Mouse (Mus musculus): ENCODE data around the gene Eif4a3.
"Not testable (repeated sequence)": the region's sequence is repeated elsewhere in the genome, so short reads cannot be mapped to it uniquely, and the experiment has no call there.

Eif4a3 gene

DNA sequence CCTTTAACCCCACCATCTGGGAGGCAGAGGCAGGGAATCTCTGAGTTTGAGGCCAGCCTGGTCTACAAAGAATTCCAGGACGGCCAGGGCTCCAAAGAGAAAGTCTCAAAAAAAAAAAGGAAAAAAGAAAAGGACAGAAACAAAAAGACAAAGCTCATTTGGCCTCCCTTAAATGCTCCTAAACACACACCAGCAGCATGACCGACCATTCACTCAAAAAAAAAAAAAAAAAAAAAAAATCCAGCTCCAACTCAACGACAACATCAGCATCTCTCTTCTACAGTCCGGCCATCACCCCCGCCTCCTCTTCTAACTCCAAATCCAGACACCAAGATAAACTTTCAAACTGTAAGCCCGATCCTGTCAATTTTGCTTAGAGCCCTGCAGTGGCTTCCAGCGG, 972 bp downstream of the Eif4a3 start:
- DNase-seq (ENCODE audit: low spot score in 2 of 2) = no peak

DNA sequence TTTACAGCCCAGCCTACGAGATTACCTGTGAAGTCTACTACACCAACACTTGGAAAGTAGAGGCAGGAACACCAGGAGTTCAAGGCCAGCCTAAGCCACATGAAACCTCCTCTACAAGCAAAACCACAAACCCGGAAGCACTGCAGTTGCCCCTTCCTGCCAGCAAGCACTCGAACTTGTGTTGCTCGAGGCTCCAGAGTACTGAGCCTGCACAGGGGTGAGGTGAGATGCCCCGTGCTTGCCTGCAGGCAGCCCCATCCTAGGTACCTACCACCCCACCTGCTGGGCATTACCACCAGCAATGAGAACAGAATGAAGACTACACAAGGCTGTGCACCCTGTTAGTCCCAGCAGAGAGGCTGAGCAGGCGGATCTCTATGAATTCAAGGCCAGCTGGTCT, 1.9 kb downstream of the Eif4a3 start:
- DNase-seq (ENCODE audit: low spot score in 2 of 2) = no peak

GRCm38 (mm10) chr11:119292861-119293260, 7.0 kb downstream of the Eif4a3 start:
- DNase-seq (ENCODE audit: low spot score in 2 of 2) = not testable (repeated sequence)

DNA sequence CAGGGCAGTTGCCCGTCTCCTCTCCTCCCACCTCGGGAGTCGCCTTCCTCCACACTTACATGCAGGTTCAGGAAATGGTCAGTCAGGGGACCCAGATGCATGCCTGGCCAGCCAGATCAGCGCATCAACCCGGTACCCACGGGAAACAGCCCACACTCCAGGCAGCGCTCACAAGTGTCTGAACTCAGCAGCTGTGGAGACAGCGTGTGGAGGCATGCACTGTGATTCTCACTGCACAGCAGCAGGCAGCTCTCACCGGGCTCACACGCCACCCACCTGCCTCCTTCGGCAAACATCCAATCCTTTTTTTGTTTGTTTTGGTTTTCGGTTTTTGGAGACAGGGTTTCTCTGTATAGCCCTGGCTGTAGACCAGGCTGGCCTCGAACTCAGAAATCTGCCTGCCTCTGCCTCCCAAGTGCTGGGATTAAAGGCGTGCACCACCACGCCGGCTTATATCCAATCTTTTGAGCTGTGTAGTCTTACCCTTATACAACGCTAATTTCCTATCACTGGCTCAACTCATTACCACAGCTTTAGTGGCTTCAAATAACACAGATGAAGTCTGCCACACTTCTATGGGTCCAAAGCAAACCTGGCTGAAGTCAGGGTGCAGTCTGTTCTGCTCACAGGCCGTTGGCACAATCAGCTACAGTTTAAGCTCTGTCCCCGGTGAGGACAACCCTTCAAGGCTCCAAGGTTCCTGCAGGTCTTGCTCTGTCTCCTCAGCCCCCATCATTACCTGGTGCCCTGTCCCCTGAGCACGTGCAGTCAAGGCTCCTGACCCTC, 12.5 kb downstream of the Eif4a3 start:
- peak in 1 of 2 experiments; percentile 31 for DNase-seq (ENCODE audit: low spot score in 2 of 2)

- no peak for DNase-seq (ENCODE audit: low spot score in 2 of 2)
Measured at GRCm38 (mm10) chr11:119285791-119286527, 13.9 kb downstream of the Eif4a3 start.

- no peak for DNase-seq (ENCODE audit: low spot score in 2 of 2)
Measured at GRCm38 (mm10) chr11:119281030-119281429, 18.9 kb downstream of the Eif4a3 start.

GRCm38 (mm10) chr11:119273186-119273930, 26.5 kb downstream of the Eif4a3 start:
- DNase-seq (ENCODE audit: low spot score in 2 of 2) = no peak

- not testable (repeated sequence) for DNase-seq (ENCODE audit: low spot score in 2 of 2)
Measured at GRCm38 (mm10) chr11:119272492-119272891, 27.4 kb downstream of the Eif4a3 start.

DNA sequence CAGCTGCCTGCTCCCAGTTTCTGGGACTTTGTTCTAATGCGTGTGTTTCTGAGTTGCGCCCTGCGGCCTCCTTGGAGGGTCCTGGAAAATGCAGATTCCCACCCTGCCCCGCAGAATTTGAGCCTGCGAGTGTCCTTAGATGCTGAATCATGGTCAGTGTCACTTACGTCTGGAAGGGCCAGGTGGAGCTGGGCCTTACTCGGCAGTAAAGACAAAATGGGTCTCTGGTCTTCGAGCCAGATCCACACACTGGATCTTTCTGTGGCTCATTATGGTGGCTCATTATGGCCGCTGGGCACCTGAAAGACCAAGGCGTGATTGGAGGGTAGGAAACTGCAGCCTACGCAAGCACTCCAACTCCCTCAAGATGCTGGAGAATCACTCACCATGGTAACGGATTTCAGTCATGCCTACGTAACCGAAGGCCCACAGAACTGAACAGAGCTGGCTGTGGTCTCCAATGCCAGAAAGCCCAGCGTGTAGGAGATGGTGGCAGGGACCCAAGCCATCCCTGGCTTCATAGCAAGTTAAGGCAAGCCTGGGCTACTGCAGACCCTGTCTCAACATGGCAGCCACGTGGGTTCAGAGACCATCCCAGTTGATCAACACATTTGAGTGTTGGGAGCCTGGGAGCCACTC, 31.2 kb downstream of the Eif4a3 start:
- DNase-seq (ENCODE audit: low spot score in 2 of 2) = peak in 1 of 2 experiments; percentile 80

DNA sequence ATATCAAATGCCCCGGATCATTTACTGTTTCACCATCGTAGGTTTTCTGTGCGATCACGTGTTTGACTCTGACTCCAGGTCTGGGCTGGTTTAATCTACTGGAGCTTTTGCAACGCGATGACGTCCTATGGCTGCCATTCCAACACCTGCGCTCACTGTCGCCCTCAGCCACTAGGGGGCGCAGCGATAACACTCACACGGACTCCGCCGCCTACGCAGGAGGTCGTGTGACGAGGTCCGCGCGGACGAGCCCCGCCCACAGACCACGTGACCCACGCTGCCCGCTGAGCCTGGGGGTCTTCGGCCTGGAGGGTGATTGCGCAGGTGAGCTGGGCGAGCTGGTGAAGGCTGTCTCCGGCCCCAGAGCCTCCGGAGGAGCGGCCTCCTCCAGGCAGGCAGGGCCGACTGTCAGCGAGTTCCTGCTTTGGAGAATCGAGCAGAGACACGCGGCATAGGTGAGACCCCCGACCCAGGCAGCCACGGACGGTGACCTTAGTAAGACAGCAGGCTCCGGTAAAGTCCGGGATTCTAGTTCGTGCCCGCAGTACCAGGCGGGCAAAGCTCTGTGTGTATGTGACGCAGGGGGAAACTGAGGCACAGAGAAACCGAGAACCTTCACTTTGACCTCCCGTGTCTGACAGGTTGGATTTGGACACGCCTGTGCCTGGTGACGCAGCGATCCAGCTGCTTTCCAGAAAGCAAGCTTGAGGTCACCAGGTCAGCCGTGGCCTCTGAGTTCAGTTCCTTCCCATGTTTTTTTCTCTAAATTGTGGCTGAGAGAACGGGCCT, 31.9 kb downstream of the Eif4a3 start, which contains the start of gene Gaa:
TSS of gene Gaa (plus strand) at position 120 of the 789 bp plus-strand sequence.
- DNase-seq (ENCODE audit: low spot score in 2 of 2) = peak; percentile 88 to 98

DNA sequence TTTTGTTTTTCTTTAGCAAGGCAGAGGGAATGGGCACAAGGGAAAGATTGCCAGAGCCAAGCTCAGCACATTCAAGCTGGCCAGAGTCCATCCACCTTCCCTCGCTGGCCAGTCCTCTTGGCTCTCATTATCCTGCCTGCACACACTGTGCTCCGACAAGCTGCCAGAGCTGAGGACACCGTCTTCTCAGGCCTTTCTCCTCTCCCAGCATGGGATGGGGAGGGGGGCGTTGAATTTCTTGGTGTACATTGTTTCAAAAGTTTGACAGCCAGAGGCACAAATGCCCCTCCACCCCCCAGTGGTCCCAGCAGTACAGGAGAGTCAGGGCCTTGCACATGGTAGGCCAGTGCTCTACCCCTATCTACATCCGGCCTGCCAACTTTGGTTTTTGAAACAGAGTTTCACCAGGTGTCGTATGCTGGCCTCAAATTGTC, 32.6 kb downstream of the Eif4a3 start:
- no peak for DNase-seq (ENCODE audit: low spot score in 2 of 2)

DNA sequence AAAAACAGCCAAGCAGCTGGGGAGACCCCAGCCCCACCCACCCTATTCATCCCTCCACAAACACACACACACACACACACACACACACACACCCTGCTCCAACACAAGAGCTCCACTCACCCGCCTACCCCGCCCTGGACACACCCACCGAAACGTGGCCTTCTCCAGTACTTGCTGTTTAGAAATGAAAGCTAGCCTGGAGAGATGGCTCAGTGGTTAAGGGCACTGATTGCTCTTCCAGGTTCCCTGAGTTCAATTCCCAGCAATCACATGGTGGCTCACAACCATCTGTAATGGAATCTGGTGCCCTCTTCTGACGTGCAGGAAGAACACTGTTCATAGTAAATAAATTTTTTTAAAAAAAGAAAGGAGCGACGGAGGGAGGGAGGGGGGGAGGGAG, 34.1 kb downstream of the Eif4a3 start:
- no peak for DNase-seq (ENCODE audit: low spot score in 2 of 2)

DNA sequence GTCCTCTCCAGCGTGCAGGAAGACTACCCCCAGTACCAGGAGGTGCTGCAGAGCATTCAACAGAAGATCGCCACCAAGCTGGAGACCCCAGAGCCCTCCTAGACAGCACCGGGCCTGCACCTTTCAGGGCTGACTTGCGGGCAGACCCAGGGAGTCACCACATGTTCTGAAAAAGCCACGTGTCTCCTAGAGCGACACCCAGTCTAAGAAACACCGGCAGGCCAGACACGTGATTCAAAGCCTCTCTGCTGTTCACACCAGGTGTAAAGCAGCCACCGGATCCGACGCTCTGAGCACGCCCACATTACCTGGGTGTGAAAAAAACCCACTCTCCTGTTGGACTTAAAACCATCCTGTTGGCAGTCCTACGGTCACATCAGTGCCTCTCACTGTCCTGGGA, 35.5 kb downstream of the Eif4a3 start:
- DNase-seq (ENCODE audit: low spot score in 2 of 2) = no peak

DNA sequence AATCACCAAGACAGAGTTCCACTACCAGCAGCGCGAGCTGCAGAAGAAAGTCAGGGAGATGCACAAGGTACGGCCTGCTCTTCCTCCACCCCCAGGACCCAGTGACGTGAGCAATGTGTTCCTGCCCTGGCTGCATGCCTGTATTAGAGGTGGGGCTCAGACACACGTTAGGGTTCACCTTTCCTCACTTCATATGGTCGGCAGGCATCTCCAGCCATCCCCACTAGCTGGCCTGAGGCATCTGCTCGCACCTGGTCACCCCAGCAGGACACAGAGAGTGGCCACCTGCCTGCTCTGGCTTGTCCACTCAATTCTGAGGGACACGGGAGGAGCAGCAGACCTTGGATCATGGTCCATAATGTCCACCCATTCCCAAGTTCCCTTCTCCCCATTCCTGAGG, 39.9 kb downstream of the Eif4a3 start:
- no peak for DNase-seq (ENCODE audit: low spot score in 2 of 2)

DNA sequence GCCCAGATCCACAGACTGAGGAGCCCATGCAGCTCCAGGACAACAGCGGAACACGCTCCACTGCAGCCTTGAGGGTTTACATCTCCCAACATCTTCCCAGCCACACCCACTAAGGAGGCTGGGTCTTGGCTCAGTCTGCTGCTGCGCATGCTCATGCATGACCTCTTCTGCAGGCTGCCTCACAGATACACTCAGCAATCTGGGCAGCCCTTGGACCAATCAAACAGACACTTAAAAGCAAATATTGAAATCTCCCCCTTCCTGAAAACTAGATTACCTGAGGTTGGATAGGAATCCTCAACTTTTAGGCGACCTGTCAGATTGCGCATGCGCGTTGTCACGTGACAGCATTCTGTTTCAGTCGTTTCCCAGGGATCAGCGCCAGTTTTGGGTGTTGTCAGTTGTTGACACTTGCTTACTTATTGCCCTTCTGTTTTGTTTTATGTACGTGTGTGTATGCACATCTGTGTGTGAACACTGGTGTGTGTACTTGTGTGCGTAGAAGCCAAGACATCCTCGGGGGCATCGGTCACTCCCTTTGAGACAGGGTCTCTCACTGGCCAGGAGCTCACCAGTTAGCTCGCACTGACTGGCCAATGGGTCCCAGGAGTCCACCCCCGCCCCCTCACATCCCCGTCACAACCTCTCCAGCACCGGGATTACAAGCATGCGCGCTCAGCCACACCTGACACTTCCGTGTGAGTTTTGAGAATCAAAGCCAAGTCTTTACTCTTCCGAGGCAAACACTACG, 41.1 kb downstream of the Eif4a3 start:
- peak in 1 of 2 experiments; percentile 71 for DNase-seq (ENCODE audit: low spot score in 2 of 2)

DNA sequence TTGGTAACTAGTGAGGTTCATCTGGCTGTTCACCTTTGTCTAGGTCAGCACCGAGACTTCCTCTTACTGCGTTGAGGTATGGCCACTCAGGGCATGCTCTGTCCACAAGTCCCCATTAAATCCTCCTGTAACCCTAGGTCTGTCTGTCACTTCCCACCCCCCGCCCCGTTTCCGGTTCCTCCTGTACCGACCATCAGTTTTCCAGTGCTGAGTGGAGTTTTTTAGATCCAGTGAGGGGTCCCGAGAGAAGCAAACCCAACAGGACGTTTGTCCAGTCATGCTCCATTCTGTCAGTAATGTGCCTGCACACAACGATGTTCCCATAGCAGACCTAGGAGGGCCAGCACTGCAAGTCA, 41.7 kb downstream of the Eif4a3 start:
- no peak for DNase-seq (ENCODE audit: low spot score in 2 of 2)

DNA sequence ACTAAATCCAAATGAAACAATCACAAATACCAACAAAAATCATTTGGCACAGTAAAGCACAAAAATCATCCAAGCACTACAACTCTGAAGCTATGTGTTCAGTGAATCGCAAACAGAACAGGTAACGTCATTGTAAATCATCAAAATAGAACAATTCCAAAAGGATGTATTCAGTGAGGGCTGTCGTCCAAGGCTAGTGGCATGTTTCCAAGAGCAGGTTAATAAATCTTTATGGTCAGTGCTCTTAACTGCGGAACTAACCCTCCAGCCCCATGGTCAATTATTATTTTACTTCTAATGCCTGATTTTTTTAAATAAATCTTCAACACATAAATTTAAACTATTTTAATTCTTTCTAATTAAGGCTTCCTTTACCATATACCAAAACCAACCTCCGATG, 43.3 kb downstream of the Eif4a3 start:
- DNase-seq (ENCODE audit: low spot score in 2 of 2) = not testable (repeated sequence)

DNA sequence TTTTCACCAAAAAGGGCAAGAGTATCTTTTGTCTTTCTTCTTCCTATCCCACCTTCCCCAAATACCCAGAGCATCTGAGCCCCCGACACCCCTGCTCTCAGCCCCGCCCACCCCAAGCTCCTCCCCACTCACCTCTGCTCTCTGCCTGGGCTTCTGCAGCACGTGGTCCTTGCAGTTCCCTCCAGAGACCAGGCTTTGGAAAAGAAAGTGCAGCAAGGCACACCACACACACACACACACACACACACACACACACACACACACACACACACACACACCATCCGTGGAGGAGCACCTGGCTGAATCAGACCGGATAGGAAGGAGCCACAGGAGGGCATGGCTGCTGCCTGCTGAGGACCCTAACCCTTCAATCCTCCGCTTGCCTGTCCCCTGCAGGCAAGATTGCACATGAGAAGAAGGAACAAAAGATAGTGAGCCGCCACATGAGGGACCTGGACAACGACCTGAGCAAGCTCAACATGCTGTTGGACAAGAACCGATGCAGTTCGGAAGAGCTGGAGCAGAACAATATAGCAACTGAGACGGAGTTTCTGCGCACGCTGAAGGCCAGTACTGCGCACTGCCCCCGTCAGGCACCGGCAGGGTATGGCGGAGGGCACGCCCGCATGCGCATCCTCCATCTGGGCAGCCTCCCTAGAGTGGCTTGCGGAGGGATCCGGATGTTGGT, 46.9 kb downstream of the Eif4a3 start:
- DNase-seq (ENCODE audit: low spot score in 2 of 2) = no peak

DNA sequence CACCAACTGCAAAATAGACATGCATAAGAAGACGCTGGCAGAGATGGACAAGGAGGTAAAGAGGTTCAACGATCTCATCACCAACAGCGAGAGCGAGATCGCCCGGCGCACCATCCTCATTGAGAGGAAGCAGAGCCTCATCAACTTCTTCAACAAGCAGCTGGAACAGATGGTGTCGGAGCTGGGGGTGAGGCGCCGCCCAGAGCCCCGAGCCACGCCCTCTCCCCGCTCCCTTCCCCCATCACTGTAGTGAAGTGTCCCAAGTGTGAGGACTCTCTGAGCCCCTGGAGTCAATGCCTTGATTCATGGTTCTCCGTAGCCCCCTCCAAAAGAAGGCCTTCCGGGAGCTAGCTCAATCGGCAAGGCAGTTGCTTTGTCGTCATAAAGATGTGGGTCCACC, 48.9 kb downstream of the Eif4a3 start:
- DNase-seq (ENCODE audit: low spot score in 2 of 2) = no peak

DNA sequence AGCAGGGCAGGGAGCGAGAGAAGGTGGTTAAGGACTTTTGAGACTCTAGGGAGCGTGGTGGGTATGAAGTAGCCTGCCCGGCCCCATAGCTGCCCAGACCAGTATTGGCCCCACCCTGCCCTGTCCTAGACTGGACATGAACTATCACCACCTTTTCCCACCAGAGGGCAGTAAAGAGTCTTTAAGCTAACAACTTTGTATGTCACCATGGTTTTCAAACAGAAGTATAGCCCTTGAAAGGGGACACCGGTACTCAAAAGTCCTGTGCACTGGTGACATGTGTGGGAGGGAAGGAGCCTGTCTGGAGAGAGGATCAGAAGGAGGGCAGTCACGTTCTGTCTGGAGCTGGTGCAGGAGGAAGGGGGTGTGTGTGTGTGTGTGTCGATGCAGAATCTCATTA, 50.9 kb downstream of the Eif4a3 start:
- peak in 1 of 2 experiments; percentile 70 for DNase-seq (ENCODE audit: low spot score in 2 of 2)

Measured in left cerebral cortex, adult 9 months (tissue).